Mouse (Mus musculus) gastrocnemius, postnatal 25 days (tissue): ENCODE measurements around the gene Tmem232. TPM values are rescaled to one million over a fixed set of nuclear protein-coding genes. Genes with fewer than 3 reads are reported as not detected.
A peak's percentile ranks its signal among the peaks of the same experiment; 100 is the strongest.
"Not testable (repeated sequence)": the region's sequence is repeated elsewhere in the genome, so short reads cannot be mapped to it uniquely, and the experiment has no call there.

Experiments
- DNase-seq: peaks from one replicate; pipeline ENCODE4 v3.0.0; 2022
- long read RNA-seq, 2 experiments: library from polyadenylated mRNA; stranded (forward); transcript quantifications; one replicate each; pipeline ENCODE4 v2.0.0; 2021
- total RNA-seq, 2 experiments: library from RNA; stranded (reverse); gene quantifications; 1 replicate in 1 of 2; 2 replicates in 1 of 2; pipeline ENCODE4 v1.2.3; 2021

Tmem232 gene
- total RNA-seq, result 10 to 100 TPM in 1 of 2 experiments, 1 to 10 TPM in 1; 6.4 to 14.0 TPM
- long read RNA-seq, experiment 1, partial matches to known transcripts, result 1 of 256 reads
- long read RNA-seq, experiment 1, other reads (novel, unspliced or antisense), result 255 of 256 reads
- long read RNA-seq, experiment 2, partial matches to known transcripts, result 0 of 96 reads
- long read RNA-seq, experiment 2, other reads (novel, unspliced or antisense), result 96 of 96 reads

GRCm38 (mm10) chr17:65540441-65541272, at the start of gene Tmem232:
Gene Tmem232, minus strand, starts transcription at chr17:65540782.
- DNase-seq, result peak; percentile 22

- no peak for DNase-seq
These were observed 46.3 kb upstream of the Tmem232 start for GRCm38 (mm10) chr17:65586892-65587291.

- DNase-seq, result no peak
These were observed 40.9 kb upstream of the Tmem232 start for GRCm38 (mm10) chr17:65581440-65581839.

- no peak for DNase-seq
These were observed 39.2 kb upstream of the Tmem232 start for GRCm38 (mm10) chr17:65579766-65580165.

- no peak for DNase-seq
These were observed 34.8 kb upstream of the Tmem232 start for GRCm38 (mm10) chr17:65575339-65575738.

- no peak for DNase-seq
These were observed 34.3 kb upstream of the Tmem232 start for GRCm38 (mm10) chr17:65574850-65575249.

GRCm38 (mm10) chr17:65571866-65572265, 31.3 kb upstream of the Tmem232 start:
- DNase-seq, result no peak

GRCm38 (mm10) chr17:65571466-65571865, 30.9 kb upstream of the Tmem232 start:
- no peak for DNase-seq

- DNase-seq, result no peak
These were observed 23.6 kb upstream of the Tmem232 start for GRCm38 (mm10) chr17:65564189-65564588.

- no peak for DNase-seq
These were observed 22.8 kb upstream of the Tmem232 start for GRCm38 (mm10) chr17:65563345-65563744.

- DNase-seq, result no peak
These were observed 22.2 kb upstream of the Tmem232 start for GRCm38 (mm10) chr17:65562761-65563160.

- no peak for DNase-seq
These were observed 20.9 kb upstream of the Tmem232 start for GRCm38 (mm10) chr17:65561361-65562015.

GRCm38 (mm10) chr17:65559273-65559672, 18.7 kb upstream of the Tmem232 start:
- DNase-seq, result no peak

GRCm38 (mm10) chr17:65558788-65559187, 18.2 kb upstream of the Tmem232 start:
- DNase-seq, result no peak

- peak; percentile 23 for DNase-seq
These were observed 17.6 kb upstream of the Tmem232 start for GRCm38 (mm10) chr17:65558217-65558616.

GRCm38 (mm10) chr17:65557212-65557611, 16.6 kb upstream of the Tmem232 start:
- DNase-seq, result no peak

- no peak for DNase-seq
These were observed 16.2 kb upstream of the Tmem232 start for GRCm38 (mm10) chr17:65556798-65557197.

GRCm38 (mm10) chr17:65552426-65552997, 11.9 kb upstream of the Tmem232 start:
- no peak for DNase-seq

- no peak for DNase-seq
These were observed 9.8 kb upstream of the Tmem232 start for GRCm38 (mm10) chr17:65550357-65550756.

- no peak for DNase-seq
These were observed 8.2 kb upstream of the Tmem232 start for GRCm38 (mm10) chr17:65548698-65549365.

GRCm38 (mm10) chr17:65546221-65546620, 5.6 kb upstream of the Tmem232 start:
- not testable (repeated sequence) for DNase-seq

- DNase-seq, result no peak
These were observed 4.4 kb downstream of the Tmem232 start for GRCm38 (mm10) chr17:65536156-65536555.
